Mouse (Mus musculus) urinary bladder, postnatal 14 days (tissue): Measurements from ENCODE around the gene Wwc1.
A peak's percentile ranks its signal among the peaks of the same experiment; 100 is the strongest.
"Not testable (repeated sequence)": the region's sequence is repeated elsewhere in the genome, so short reads cannot be mapped to it uniquely, and the experiment has no call there.

Source experiments
- DNase-seq: peaks from one replicate; pipeline ENCODE4 v3.0.0; 2021; ENCODE audit warnings: low spot score

The Wwc1 gene

DNA sequence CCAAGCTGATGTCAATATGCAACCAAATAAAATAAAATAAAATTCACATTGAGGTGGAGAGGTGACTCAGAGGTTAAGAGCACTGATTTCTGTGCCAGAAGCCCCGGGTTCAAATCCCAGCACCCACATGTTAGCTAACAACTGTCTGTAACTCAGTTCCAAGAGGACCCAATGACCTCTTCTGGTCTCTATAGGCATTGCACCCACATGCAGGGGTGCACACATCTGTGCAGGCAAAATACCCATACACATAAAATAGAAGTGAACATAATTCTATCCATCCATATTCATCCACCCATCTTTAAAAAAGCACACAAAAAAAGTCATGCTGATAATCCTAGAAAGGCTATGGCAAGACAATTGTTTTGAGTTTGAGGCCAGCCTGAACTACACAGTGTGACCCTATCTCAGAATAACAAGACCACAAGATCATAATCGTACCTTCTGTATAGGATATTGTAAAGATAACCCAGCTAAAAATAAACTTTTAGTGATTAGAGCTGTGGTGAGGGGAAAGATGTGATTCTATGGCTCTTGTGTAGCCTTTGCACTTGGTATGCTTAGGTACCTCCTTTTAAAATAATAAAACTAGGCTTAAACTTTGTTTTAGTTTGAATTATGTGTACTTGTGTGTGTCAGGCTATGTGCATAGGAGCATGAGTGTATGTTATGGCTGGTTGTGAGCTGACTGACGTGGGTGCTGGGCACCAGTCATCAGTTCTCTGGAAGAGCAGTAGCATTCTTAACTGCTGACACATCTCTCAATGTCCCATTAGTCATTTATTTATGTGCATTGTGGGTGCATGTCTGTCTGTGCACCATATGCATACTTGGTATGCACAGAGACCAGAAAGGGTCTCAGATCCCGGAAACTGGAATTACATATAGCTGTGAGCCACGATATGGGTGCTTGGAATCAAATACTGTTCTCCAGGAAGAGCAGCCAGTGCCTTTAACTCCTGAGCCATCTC is 142.9 kb downstream of the Wwc1 start:
- no peak for DNase-seq

DNA sequence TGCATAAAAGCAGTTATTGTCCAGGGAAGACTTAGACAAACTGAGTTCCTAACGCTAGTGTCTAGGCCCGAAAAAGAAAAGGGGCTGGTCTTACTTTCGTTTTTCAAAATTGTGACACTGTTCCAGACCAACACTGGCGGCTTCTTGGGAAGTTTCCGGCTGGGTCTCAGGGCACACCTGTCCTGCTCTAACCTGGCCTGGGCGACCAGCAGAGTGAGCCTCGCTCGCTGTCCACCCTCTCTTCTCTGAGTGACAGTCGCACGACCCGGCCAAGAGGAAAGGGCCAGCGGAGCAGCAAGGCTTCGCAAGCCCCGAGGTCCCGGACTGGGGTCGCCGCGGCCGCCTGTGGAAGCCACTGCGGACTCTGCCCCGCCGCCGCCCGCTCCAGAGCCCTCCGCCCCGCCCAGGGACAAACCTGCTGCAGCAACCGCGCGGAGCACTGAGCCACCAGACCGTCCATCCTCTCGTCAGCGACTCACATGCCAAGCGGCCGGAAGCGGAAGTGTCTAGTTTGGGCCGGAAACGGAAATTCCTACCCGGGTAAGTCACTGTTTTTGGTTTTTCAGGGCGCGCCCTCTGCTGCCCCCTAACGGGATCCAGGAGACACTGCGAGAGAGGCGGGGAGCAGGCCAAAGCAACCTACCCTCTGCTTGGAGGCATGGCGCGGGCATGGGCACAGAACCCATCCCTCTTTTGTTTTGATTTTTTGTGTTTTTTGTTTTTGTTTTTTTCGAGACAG is 146.1 kb downstream of the Wwc1 start, which contains the start of gene Rars:
Gene Rars, minus strand, starts transcription at position 485 of the 739 bp plus-strand sequence.
- peak; percentile 93 for DNase-seq

DNA sequence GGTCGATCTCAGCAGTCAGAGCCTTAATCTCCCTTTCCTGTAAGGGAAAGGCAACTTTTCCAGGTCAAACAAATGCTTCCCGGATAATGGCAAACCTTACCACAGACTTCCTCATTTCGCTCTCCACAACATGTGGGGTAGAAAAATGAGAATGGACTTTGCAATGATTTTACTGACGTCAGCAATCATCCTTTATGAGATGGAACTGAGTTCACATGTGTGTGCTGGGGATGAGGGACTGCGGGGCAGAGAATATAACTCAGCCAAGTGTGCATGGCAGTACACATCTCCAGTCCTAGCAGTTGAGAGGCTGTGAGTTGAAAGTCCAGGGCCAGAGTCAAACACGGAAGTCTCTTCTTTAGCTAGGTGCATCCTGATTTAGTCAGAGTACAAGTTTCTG is 147.1 kb downstream of the Wwc1 start:
- no peak for DNase-seq

DNA sequence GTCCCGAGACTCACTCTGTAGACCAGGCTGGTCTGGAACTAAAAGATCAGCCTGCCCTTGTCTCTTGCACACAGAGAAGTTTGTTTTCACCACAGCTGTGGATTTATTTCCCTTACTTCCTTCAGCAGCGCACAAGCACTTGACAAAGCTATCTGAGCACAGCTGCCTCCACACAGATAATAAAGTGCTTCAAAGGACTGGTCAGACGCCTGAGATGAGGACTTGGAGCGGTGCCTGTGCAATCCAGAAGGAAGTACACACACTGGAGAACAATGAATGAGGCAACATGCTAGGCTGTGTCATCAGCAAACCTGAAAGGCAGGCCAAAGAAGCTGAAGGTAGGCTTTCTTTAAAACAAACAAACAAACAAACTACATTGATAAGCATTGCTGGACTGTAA is 148.2 kb downstream of the Wwc1 start:
- DNase-seq = no peak

DNA sequence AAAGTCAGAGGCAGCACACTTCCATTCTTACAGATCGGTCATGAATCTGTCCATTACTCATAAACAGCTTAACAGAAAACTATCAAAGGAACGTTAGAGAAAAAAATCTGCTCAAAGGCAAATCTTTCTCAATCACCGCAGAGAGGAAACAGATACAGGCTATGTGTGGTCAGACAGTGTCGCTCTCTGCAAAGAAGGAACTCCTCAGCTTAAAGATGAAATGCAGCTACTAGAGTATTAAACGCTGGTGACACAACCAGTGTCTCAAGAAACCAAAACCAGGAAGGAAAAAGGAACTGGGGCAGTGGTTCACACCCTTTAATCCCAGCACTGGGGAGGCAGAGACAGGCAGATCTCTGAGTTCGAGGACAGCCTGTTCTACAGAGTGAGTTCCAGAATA is 152.6 kb downstream of the Wwc1 start:
- DNase-seq = no peak

DNA sequence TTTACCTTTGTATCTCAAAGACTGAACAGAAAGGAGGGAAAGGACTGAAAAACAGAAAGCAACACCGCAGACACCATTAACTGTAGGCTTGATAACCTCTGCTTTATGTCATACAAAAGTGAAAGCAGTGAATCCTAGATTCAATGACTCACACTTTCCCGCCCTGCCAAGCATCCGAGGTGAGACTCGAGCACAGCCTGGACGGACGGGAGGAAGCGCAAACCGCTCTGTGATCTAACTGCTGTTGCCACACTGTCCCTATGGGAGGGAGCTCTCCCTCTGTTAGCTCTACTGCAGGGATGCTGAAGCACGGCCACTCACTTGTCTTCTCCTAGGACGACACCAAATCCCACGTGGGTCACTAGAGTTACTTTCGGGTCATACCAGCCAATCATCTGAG is 164.0 kb downstream of the Wwc1 start:
- no peak for DNase-seq

DNA sequence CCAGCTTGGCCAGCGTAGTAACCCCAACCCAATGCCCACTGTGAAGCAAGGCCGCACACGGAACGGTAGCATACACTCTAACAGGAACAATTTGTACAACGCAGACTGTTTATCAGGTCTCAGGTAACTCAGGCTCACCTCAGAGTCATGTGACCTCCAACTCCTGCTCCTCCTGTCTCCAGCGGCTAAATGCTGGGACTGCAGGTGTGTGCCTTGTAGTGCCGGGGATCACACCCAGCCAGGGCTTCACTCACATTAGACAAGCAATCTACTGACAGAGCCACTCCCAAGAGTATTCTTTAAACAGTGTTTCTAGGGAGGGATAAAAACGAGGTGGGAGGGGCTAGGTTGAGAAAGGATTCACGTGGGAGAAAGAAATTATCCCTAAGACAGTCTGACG is 168.9 kb downstream of the Wwc1 start:
- DNase-seq = no peak

DNA sequence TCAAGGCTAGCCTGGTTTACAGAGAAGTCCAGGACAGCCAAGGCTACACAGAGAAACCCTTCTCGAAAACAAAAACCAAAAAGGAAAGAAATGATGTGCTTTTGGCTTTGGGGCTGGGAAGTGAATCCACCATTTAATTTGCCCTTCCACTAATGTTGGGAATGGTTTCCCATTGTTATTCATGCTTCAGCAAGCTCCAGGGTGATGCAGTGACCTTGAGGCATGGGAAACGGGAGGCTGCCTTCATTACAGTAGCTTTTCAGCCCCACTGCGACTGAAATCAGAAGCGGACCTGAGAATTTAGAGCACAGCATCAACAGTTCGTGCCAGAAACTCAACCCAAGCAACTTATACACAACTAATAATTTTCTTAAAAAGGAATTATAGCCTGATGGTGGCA is 179.0 kb downstream of the Wwc1 start:
- no peak for DNase-seq

DNA sequence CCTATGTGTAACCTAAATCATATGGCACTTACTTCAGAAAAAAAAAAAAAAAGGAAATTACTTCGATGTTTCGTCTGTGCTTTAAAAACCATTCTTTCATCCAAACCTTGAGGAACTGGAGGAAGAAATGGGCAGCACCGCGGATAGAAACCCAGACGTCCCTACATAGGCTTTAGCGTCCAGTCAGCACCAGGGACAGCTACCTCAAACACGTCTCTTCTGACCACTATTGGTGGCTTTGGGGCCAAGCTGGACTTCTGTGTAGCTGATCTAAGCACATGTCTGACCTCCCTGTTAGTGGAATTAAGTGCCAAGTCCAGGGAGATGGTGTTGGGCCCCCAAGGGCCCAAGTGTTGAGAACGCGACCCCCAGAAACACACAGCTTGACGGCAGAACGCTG is 181.5 kb downstream of the Wwc1 start, which contains the start of gene Fbll1:
Gene Fbll1, minus strand, starts transcription at position 11 of the 400 bp plus-strand sequence.
- DNase-seq = peak; percentile 62

DNA sequence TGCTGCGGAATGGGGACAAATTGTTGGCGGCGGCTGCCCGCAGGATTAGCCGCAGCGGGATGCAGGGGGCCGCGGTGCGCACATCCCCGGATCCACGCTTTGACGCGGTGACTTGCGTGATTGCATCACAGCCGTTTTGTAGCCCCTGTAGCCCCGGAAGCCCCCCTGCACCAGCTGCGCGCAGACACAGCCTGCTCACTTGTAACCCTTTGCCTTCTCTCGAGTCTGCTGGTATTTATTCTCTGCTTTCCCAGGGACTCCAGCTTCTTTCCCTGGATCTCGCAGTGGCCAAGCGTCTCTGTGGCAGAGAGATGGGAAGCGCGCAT is 181.9 kb downstream of the Wwc1 start:
- no peak for DNase-seq

DNA sequence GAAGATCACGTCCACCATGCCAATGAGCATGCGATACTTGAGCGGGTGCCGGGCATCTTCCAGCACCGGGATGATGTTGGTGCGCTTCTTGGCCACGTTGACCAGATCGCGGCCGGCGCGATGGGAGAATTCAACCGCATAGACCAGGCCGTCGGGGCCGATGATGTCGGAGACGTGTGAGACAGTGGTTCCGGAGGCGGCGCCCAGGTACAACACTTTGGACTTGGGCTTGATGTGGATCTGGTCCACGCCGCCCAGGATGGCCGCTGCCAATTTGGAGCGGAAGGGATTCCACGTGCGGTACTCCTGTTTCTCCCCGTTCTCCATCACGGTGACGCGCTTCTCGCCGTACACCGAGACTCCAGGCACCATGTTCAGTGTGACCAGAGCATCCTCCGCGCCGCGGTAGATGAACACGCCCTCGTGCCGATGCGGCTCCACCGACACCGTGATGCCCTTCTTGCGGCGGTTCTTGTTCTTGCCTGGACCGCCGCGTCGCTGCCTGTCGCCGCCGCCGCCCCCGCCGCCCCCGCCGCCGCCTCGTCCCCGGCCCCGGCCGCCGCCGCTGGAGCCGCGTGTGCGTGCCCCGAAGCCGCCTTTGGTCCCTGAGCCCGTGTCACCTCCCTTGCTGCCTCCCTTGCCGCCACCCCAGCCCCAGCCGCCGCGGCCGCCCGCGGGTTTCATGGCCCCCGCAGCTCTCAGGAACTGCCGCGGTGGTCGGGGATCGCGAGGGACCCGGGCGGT is 182.4 kb downstream of the Wwc1 start:
- no peak for DNase-seq

DNA sequence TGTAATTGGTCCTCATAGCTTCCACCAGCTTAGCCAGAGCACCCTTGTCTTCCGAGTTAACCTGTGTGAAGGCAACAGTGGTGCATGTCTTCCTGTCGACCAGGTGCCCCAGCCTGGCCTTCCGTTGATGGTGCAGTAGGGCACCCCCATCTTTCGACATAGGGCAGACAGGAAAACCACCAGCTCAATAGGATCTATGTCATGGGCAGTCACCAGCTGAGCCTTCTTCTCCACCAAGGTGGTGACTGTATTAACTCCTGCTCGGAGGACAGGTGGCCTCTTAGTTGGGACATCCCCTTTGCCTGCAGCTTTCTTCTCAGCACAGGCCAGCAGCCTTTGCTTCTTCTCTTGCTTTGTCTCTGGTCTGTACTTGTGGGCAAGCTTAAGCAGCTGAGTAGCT is 187.5 kb downstream of the Wwc1 start:
- not testable (repeated sequence) for DNase-seq

DNA sequence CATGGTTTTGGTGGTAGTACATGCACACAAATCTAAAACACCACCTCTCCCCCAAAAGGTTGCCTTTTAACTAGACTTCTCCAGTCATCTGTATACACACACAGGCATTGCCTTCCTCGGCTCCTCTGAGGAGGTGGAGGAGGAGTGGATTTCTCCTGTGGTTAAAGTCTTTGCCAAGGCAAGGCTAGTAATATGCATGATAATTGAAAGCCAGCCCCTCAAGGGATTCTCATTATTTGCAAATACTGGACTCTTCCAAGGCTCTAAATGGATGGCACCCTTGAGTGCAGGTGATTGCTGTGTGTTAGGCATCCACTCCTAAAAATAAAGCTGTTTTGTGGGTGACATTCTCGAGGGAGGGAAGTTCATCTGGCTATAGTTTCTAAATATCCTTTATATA is 191.9 kb downstream of the Wwc1 start:
- DNase-seq = no peak
